Mouse (Mus musculus): ENCODE measurements around the gene Dclk1.

The Dclk1 gene

GRCm38 (mm10) chr3:55406616-55407015 is 164.5 kb downstream of the Dclk1 start:
- 57% methylated on average over 7 of the region's 7 CpGs for WGBS

GRCm38 (mm10) chr3:55415527-55415950 is 173.4 kb downstream of the Dclk1 start:
- 4% methylated on average over 14 of the region's 14 CpGs for WGBS

DNA sequence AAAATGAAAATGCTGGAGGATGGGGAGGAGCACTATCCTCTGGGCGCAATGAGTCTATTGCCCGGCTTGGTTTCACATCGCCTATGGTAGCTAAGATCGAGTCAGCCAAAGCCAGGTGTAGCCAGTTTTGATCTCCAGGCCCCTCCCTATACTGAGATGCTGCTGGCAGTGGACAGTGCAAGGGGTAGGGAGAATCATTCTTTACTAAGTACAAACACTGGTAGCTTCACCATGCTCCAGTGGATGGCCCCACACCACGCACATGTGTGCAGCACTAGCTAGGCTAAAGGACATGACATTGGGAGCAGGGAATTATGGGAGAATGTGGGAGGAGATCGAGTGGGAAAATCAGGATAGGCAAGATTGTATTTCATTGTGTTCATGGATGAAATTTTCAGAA is 176.7 kb downstream of the Dclk1 start:
- 60% methylated on average over 6 of the region's 6 CpGs for WGBS

DNA sequence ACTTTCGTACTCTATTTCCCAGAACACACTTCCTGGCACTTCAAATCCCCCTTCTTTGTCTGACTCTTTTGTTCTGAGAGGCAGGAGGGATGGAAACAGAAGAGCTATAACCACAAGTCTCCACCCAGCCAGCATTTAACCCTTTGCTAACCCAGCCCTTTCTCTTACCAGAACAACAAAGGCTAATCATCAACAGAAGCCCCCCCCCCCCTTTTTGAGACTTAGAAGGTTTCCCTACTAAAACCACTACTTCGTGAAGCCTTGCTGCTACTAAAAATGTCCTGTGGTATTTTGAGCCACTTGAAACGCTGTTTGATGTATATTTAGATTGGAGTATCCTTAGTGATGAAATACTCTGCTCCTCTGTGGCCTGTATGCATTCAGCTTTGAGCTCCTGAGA is 177.2 kb downstream of the Dclk1 start:
- 19% methylated on average over 3 of the region's 3 CpGs for WGBS

DNA sequence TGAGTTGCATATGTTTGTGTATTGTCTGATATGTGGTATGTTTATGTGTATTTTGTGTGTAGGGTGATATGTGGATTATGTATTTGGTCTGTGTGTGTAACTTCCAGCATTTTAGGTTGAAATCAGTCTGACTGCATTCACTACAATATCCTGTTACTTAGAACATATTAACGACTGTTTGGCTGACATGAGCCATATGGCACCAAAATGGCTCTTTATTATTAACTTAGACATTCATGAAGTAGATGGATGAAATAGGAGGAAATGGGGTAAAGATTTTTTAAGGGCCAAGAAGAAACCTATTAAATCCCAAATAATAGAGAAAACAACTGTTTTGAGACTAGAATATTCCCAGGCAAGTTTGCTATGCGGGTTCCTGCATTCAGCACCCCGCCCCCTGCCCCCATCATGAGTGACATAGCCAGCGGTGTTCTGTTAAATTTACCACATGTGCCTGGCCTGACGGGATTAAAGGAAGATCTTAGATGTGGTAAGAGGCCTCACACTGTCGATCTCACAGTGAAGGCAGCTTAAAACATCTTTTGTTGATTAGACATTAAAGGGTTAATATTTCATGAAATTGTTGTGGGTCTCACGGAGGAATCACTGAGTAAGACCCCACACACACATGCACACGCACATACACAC is 178.4 kb downstream of the Dclk1 start:
- WGBS, result 45% methylated on average over 8 of the region's 8 CpGs

DNA sequence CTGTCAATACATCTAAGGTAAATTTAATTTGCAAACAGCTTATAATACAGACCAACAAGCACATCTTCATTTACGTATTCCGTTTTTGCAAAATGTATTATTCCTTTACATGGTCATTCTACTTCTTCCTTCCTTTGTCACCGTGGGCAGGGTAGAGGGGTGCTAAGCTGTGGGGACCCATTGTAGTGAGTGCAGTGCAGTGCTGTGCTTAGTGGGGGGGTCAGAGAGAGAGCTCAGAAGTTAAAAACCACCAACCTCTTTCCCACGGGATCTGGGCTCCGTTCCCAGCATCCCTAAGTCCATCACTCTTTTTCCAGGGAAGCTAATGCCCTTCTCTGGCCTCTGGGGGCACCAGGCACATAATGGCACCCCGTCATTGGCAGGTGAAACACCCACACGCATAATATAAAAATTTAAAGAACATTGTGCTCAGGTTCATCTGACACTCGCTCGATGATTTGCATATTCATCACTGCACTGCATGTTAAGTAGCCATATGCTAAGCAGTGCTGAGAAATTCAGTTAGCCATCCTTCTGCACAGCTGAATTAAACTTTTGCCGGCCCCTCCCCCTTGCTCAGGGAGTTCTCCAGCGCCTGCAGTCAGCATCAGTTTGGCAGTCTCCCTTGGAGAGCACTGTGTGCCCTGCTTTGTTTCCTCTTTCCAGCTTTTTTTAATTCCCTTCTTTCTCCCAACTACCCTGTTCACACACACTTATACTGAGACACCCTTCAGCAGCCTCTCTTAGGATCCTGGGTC is 181.7 kb downstream of the Dclk1 start:
- WGBS, result 13% methylated on average over 11 of the region's 11 CpGs

DNA sequence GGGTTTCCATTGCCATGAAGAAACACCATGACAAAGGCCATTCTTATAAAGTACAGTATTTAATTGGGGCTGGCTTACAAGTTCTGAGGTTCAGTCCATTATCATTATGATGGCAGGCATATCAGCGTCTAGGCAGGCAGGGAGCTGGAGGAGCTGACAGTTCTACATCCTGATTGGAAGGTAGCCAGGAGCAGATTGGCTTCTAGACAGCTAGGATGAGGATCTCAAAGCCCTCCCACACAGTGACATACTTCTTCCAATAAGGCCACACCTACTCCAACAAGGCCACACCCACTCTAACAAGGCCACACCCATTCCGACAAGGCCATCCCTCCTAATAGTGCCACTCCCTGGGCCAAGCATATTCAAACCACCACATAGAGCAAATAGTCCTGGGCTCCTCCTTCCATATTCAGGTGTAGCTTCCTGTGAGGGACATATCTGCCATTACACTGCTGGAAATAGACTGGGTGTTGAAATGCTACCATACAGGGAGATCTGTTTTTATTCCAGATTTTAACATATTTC is 187.9 kb downstream of the Dclk1 start:
- WGBS, result 55% methylated on average over 2 of the region's 2 CpGs

DNA sequence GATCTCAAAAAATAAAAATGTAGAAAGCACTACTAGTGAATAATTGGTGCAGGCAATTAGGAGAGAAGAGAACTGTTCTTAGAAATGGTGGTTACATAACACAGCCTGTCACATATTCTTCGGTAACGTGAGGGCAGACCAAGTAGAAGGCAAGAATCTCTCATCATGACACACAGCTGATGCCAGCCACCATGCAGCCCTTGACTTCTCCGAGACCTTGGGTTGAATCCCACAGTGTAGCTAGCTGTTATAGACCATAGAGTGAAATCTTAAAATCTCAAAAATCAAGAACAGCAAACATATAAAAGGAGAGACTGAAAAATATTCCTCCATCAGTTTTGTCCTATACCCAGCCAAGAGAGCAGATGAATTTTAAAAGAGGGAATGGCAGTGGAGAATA is 189.1 kb downstream of the Dclk1 start:
- 52% methylated on average over 3 of the region's 3 CpGs for WGBS

DNA sequence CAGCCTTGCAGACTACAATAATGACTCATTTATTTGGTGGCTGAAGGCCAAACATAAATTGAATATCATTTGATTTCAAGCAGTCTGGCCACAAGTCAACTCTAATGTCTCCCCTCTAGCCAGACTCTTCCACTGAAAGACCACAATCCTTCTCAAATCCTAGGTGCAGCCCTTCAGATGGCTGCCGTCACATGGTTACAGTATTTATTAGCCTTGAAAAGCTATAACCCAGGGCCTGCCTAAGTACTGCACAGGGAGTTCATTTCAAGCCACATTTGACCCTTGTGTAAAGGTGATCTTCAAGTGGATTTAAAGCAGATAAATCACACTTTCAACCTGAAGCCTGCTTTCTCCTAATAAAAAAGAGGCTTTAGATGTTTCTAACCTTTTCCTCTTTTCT is 192.1 kb downstream of the Dclk1 start:
- 93% methylated on average over 1 of the region's 1 CpGs for WGBS

GRCm38 (mm10) chr3:55438824-55439446 is 196.8 kb downstream of the Dclk1 start:
- WGBS, result 52% methylated on average over 7 of the region's 7 CpGs

DNA sequence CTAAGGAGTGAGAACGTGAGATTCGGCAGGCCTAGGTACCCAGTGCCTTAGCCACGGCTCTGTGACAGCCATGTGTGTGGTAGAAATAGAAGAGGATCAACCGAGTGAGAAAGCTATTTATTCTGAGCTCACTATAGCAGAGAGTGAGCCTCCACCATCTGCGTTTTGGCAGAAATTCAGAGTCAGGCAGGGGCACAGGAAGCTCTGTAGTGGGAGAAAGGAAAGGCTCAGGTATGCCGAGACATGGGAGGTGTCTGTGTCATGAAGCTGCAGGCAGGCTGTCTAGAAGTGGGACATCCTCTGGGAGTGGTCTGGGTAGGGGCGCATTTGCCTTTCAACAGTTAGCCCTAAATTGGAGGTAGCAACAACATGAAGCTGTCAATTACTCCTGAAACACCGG is 198.2 kb downstream of the Dclk1 start:
- WGBS, result 34% methylated on average over 8 of the region's 8 CpGs

DNA sequence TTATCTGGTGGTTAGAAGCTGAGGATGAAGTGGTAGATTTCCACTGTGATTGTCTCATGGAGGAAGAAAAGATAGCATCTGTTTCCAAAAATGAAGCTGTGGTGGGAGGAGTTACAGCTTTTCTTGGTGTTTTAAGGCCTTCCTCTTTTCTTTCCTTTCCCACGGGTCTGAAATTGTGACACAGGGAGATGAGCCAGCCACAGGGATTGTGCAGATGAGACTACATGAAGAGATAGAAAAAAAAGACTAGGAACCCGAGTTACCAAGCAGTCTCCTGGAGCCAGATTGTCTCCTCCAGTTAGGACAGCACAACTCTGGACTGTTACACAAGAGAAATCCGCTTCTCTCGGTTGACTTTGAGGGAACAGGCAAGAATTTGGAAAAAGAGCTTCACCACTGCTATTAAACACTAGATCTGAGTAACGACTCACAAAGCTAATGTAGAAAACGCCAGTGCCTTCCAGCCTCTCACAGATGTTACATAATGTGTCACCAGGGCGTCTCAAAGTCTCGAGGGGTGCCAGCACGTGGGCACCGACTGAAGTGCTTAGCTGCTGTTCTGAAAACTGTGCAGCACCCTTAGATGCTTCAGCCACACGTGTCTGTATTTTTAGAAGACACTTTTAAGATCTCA is 200.0 kb downstream of the Dclk1 start:
- 29% methylated on average over 11 of the region's 11 CpGs for WGBS

GRCm38 (mm10) chr3:55443271-55443670 is 201.1 kb downstream of the Dclk1 start:
- 45% methylated on average over 8 of the region's 8 CpGs for whole genome bisulfite sequencing

- WGBS, result 49% methylated on average over 2 of the region's 2 CpGs
Measured at GRCm38 (mm10) chr3:55443725-55444124, 201.6 kb downstream of the Dclk1 start.

GRCm38 (mm10) chr3:55446681-55447080 is 204.5 kb downstream of the Dclk1 start:
- WGBS, result 75% methylated on average over 7 of the region's 7 CpGs

DNA sequence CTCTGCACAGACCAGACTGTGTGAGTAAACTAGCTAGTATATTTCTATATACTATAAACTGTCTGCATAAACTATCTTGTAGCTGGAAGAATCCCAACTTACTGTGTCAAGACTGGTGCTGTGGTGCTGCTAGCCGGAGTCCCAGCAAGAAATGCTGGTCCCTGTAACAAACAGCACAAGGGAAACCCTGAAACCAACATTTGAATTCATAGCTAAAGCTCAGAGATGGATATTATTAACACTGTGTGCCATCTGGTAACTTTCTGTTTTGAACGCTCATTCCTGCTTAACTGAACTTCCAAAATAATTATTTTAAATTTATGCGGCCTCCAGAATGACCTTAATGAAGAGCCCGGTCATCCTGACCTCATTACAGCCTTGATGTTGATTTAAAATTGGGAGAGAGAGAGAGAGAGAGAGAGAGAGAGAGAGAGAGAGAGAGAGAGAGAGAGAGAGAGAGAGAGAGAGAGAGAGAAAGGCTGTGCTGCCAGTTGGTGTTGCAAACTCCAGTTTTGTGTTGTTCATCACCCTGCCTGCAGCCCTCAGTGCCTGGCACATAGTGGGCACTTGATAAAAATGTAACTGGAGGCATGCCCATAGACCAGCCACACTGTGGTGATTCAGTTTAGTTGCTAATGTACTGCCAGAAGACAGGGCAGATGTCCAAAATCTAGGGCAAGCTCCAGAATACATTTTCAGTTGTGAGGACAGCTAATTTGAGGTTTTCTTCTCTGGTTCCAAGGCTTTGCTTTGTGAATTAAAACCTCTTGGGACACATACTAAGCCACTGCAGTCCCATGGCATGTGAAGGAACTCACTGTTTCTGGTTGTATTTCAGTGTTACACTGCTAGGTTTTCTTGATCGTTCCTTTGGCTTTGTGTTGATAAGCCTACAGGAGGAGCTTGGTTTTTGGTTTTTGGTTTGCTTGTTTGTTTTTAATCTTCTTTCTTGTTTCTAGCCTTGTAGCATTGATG is 205.6 kb downstream of the Dclk1 start:
- WGBS, result 25% methylated on average over 5 of the region's 5 CpGs

- WGBS, result 77% methylated on average over 2 of the region's 2 CpGs
Measured at GRCm38 (mm10) chr3:55449148-55449547, 207.0 kb downstream of the Dclk1 start.

DNA sequence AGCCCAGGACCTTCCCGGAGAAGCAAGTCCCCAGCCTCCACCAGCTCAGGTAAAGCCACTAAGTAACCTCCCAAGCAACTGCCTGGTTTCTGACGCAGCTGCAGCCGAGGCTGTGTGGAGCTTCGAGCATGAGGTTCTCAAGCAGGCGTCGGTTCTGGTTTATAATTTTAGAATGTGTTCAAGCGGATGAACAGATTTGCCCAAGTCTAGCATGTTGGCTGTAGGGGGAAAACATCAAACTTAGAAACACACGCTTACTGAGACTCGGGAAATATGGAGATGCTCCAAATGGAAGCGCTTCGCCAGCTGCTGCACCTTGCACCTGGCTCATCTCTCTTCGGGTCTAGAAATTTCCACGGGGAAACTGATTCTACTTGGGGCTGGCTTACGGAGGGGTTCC is 208.9 kb downstream of the Dclk1 start:
- WGBS, result 49% methylated on average over 14 of the region's 14 CpGs

DNA sequence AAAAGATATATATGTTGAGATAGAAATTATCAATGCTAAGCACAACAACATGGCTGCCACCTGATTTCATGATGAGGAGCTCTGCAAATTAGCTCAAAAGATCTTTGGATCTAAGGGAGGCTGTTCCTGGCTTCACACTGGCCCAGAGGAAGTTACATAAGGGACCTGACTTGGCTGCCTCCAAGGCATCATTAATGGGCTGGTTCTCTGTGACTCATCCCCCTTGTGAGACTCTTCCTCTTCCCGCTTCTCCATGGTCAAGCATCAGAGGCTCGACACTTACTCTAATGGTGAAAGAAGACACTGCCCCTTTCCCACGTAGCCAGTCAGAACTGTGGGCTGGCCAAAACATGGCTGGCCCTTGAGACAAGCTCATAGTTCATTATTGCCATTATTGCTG is 209.7 kb downstream of the Dclk1 start:
- 73% methylated on average over 3 of the region's 3 CpGs for WGBS

GRCm38 (mm10) chr3:55452464-55452863 is 210.3 kb downstream of the Dclk1 start:
- 77% methylated on average over 2 of the region's 2 CpGs for WGBS

GRCm38 (mm10) chr3:55461092-55461491 is 218.9 kb downstream of the Dclk1 start:
- 40% methylated on average over 3 of the region's 3 CpGs for WGBS

All from cerebral cortex, adult 2 months (tissue).